Mouse (Mus musculus): ENCODE measurements around the gene Foxj1. TPM values are rescaled to one million over a fixed set of nuclear protein-coding genes. Genes with fewer than 3 reads are reported as not detected.
"Not testable (repeated sequence)": the region's sequence is repeated elsewhere in the genome, so short reads cannot be mapped to it uniquely, and the experiment has no call there.

Gene Foxj1
- polyA plus RNA-seq, 1 experiment from 2014 or later, result 29.1 TPM

GRCm38 (mm10) chr11:116365432-116365831 is 30.2 kb upstream of the Foxj1 start:
- no peak overlapping the region for H3K4me3 ChIP-seq

GRCm38 (mm10) chr11:116362015-116362414 is 26.8 kb upstream of the Foxj1 start:
- no peaks in the 10 kb centered on the region for H3K27me3 ChIP-seq (ENCODE audit: insufficient read depth, poor library complexity, severe bottlenecking)
- DNase-seq (ENCODE audit: low spot score), result no peak
- H3K4me3 ChIP-seq, result no peak overlapping the region
- peaks cover 37% of the 10 kb centered on the region for H3K36me3 ChIP-seq
- H3K27ac ChIP-seq, result no peak overlapping the region; the same call in 1 of the 2 replicates
- H3K4me1 ChIP-seq (replicated peaks), result peaks cover 28% of the 10 kb centered on the region
- no peaks in the 10 kb centered on the region for H3K9me3 ChIP-seq
- WGBS, result 67% methylated on average over 11 of the region's 11 CpGs

More at GRCm38 (mm10) chr11:116365432-116365831, 30.2 kb upstream of the Foxj1 start:
- peaks cover 14% of the 10 kb centered on the region; the same call in 1 of the 2 replicates for H3K36me3 ChIP-seq
- 78% methylated on average over 13 of the region's 13 CpGs for WGBS
- no peak for DNase-seq (ENCODE audit: low spot score)
- peaks cover 15% of the 10 kb centered on the region; the same call in 1 of the 2 replicates for H3K4me1 ChIP-seq (replicated peaks)
- H3K9me3 ChIP-seq, result no peaks in the 10 kb centered on the region
- no peaks in the 10 kb centered on the region for H3K27me3 ChIP-seq (ENCODE audit: insufficient read depth, poor library complexity, severe bottlenecking)
- H3K27ac ChIP-seq, result no peak overlapping the region

- not testable (repeated sequence) for DNase-seq (ENCODE audit: low spot score)
Observed at GRCm38 (mm10) chr11:116360915-116361314, 25.7 kb upstream of the Foxj1 start.

GRCm38 (mm10) chr11:116359652-116360051 is 24.5 kb upstream of the Foxj1 start:
- 87% methylated on average over 12 of the region's 12 CpGs for WGBS

More at GRCm38 (mm10) chr11:116360915-116361314, 25.7 kb upstream of the Foxj1 start:
- Histone ChIP-seq H3K4me1 (replicated peaks) (peaks cover 28% of the 10 kb centered on the region), H3K36me3 (peaks cover 38% of the 10 kb centered on the region)
- 95% methylated on average over 5 of the region's 5 CpGs for WGBS
- H3K9me3 ChIP-seq; H3K27me3 ChIP-seq (ENCODE audit: insufficient read depth, poor library complexity, severe bottlenecking); H3K27ac ChIP-seq; H3K4me3 ChIP-seq: not testable (repeated sequence)

GRCm38 (mm10) chr11:116358926-116359637 is 23.9 kb upstream of the Foxj1 start:
- H3K4me3 ChIP-seq, result no peak overlapping the region
- WGBS, result 77% methylated on average over 15 of the region's 15 CpGs
- peaks cover 4% of the 10 kb centered on the region; the same call in 1 of the 2 replicates for H3K9me3 ChIP-seq
- H3K4me1 ChIP-seq (replicated peaks), result peaks cover 30% of the 10 kb centered on the region
- H3K27ac ChIP-seq, result no peak overlapping the region; the same call in 1 of the 2 replicates
- DNase-seq (ENCODE audit: low spot score), result no peak
- H3K27me3 ChIP-seq (ENCODE audit: insufficient read depth, poor library complexity, severe bottlenecking), result 0 out of 2 replicates have a peak, but pooled peaks cover 4% of the 10 kb centered on the region
- peaks cover 57% of the 10 kb centered on the region for H3K36me3 ChIP-seq

More at GRCm38 (mm10) chr11:116359652-116360051, 24.5 kb upstream of the Foxj1 start:
- no peak overlapping the region for H3K4me3 ChIP-seq
- peaks cover 4% of the 10 kb centered on the region; the same call in 1 of the 2 replicates for H3K9me3 ChIP-seq
- H3K27me3 ChIP-seq (ENCODE audit: insufficient read depth, poor library complexity, severe bottlenecking), result 0 out of 2 replicates have a peak, but pooled peaks cover 4% of the 10 kb centered on the region
- H3K27ac ChIP-seq, result no peak overlapping the region
- peaks cover 51% of the 10 kb centered on the region for H3K36me3 ChIP-seq
- H3K4me1 ChIP-seq (replicated peaks), result peaks cover 28% of the 10 kb centered on the region
- no peak for DNase-seq (ENCODE audit: low spot score)

GRCm38 (mm10) chr11:116354521-116354920 is 19.3 kb upstream of the Foxj1 start:
- no peak for DNase-seq (ENCODE audit: low spot score)
- Histone ChIP-seq H3K27ac (no peak overlapping the region), H3K4me3 (no peak overlapping the region), H3K36me3 (peaks cover 56% of the 10 kb centered on the region), H3K4me1 (replicated peaks) (peaks cover 22% of the 10 kb centered on the region), H3K9me3 (peaks cover 4% of the 10 kb centered on the region; the same call in 1 of the 2 replicates), H3K27me3 (ENCODE audit: insufficient read depth, poor library complexity, severe bottlenecking) (0 out of 2 replicates have a peak, but pooled peaks cover 4% of the 10 kb centered on the region)
- 37% methylated on average over 17 of the region's 17 CpGs for WGBS

- no peak for DNase-seq (ENCODE audit: low spot score)
- H3K27me3 ChIP-seq (ENCODE audit: insufficient read depth, poor library complexity, severe bottlenecking), result 0 out of 2 replicates have a peak, but pooled peaks cover 4% of the 10 kb centered on the region
- peaks cover 56% of the 10 kb centered on the region for H3K36me3 ChIP-seq
- no peak overlapping the region for H3K27ac ChIP-seq
- H3K4me3 ChIP-seq, result no peak overlapping the region
- H3K9me3 ChIP-seq, result peaks cover 4% of the 10 kb centered on the region; the same call in 1 of the 2 replicates
- H3K4me1 ChIP-seq (replicated peaks), result peaks cover 14% of the 10 kb centered on the region
- WGBS, result 96% methylated on average over 8 of the region's 8 CpGs
Observed at GRCm38 (mm10) chr11:116353535-116353934, 18.3 kb upstream of the Foxj1 start.

- H3K27me3 ChIP-seq (ENCODE audit: insufficient read depth, poor library complexity, severe bottlenecking), result 0 out of 2 replicates have a peak, but pooled peaks cover 4% of the 10 kb centered on the region
- DNase-seq (ENCODE audit: low spot score), result no peak
- WGBS, result 90% methylated on average over 5 of the region's 5 CpGs
- peaks cover 68% of the 10 kb centered on the region for H3K36me3 ChIP-seq
- H3K9me3 ChIP-seq, result peaks cover 4% of the 10 kb centered on the region; the same call in 1 of the 2 replicates
- peaks cover 22% of the 10 kb centered on the region for H3K4me1 ChIP-seq (replicated peaks)
- no peak overlapping the region for H3K27ac ChIP-seq
- H3K4me3 ChIP-seq, result no peak overlapping the region
Observed at GRCm38 (mm10) chr11:116351294-116351693, 16.1 kb upstream of the Foxj1 start.

- DNase-seq (ENCODE audit: low spot score), result no peak
- Histone ChIP-seq H3K36me3 (peaks cover 66% of the 10 kb centered on the region), H3K27ac (peak overlapping the region; percentile 20; the same call in 1 of the 2 replicates), H3K4me3 (no peak overlapping the region), H3K4me1 (replicated peaks) (peaks cover 45% of the 10 kb centered on the region), H3K27me3 (ENCODE audit: insufficient read depth, poor library complexity, severe bottlenecking) (0 out of 2 replicates have a peak, but pooled peaks cover 3% of the 10 kb centered on the region), H3K9me3 (no peaks in the 10 kb centered on the region)
- 74% methylated on average over 5 of the region's 5 CpGs for WGBS
Observed at GRCm38 (mm10) chr11:116347955-116348354, 12.8 kb upstream of the Foxj1 start.

- DNase-seq (ENCODE audit: low spot score), result no peak
- H3K27me3 ChIP-seq (ENCODE audit: insufficient read depth, poor library complexity, severe bottlenecking), result 0 out of 2 replicates have a peak, but pooled peaks cover 3% of the 10 kb centered on the region
- H3K4me1 ChIP-seq (replicated peaks), result peaks cover 54% of the 10 kb centered on the region
- peaks cover 68% of the 10 kb centered on the region for H3K36me3 ChIP-seq
- no peaks in the 10 kb centered on the region for H3K9me3 ChIP-seq
- WGBS, result 74% methylated on average over 7 of the region's 7 CpGs
- H3K4me3 ChIP-seq, result no peak overlapping the region
- no peak overlapping the region for H3K27ac ChIP-seq
Observed at GRCm38 (mm10) chr11:116347012-116347411, 11.8 kb upstream of the Foxj1 start.

- Histone ChIP-seq H3K4me3 (no peak overlapping the region), H3K27me3 (ENCODE audit: insufficient read depth, poor library complexity, severe bottlenecking) (peaks cover 16% of the 10 kb centered on the region), H3K27ac (0 out of 2 replicates have a peak overlapping the region, but pooled peaks have one; percentile 6), H3K36me3 (peaks cover 58% of the 10 kb centered on the region), H3K4me1 (replicated peaks) (peaks cover 62% of the 10 kb centered on the region), H3K9me3 (no peaks in the 10 kb centered on the region)
- 78% methylated on average over 25 of the region's 25 CpGs for WGBS
- DNase-seq (ENCODE audit: low spot score), result no peak
Observed at GRCm38 (mm10) chr11:116342069-116342791, 7.0 kb upstream of the Foxj1 start.

- Histone ChIP-seq H3K4me1 (replicated peaks) (peaks cover 69% of the 10 kb centered on the region), H3K36me3 (peaks cover 20% of the 10 kb centered on the region; the same call in 1 of the 2 replicates), H3K27me3 (ENCODE audit: insufficient read depth, poor library complexity, severe bottlenecking) (peaks cover 54% of the 10 kb centered on the region), H3K4me3 (peak overlapping the region; percentile 58; the same call in 1 of the 2 replicates), H3K27ac (no peak overlapping the region; the same call in 1 of the 2 replicates), H3K9me3 (no peaks in the 10 kb centered on the region)
- WGBS, result 80% methylated on average over 6 of the region's 6 CpGs
- DNase-seq (ENCODE audit: low spot score), result no peak
Observed at GRCm38 (mm10) chr11:116337531-116337930, 2.3 kb upstream of the Foxj1 start.
